Comparison of ENCODE assay signal across 8 mouse cellular contexts in the genomic region with DNA sequence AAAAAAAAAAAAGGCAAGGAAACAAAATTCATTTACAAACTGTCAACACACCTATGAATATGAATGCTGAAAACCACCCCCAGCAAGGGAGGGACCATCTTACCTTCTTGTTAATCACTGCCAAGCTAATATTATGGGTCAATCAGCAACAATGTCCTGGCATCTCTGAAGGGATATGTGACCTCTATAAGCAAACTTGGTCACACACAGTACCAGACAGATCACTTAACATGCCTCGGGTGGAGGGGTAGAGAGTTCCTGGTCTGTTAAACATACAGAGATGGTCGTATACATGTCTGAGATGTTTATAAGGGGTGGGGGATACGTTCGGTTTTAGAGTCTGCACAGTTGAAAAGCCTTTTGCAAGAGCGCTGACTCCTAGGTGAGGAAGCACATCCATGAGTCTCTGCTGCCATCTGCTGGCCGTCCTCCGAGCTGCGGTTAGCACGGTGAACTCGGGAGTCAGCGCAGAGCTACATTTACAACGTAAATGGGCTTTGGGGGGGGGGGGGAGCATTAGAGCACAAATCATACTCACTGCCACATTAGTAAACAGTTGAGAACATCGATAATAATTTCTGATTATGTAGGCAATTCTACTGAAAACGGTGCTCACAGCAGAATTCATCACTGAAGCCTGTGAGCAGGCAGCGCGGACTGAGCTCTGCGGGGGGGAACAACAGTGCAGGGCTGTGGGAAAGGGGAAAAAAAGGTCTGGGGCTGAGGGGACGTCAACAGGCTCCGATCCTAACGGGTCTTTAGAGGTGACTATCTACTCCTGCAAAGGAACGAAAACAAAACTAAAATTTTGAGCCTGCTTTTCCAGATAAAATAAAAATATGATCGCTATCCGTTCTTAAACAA.
DNase-seq lines count a peak whose midpoint lies in the region; ATAC-seq and TF ChIP-seq lines count a peak whose summit lies in the region.

No protein-coding gene starts in this region.

- DNase-seq in G1E (ENCODE audit: low spot score), result peak; percentile 34
- peak; percentile 44 for DNase-seq in cerebellum, adult 11-12 months
- DNase-seq in forelimb bud, embryonic 11.5 days (ENCODE audit: low read depth, low spot score), result peak; percentile 90
- peak; percentile 83 for DNase-seq in layer of hippocampus, adult 9-10 months (ENCODE audit: low spot score)
- DNase-seq in lung, postnatal 10 days, result peak; percentile 89
- DNase-seq in ovary, postnatal 36 days (ENCODE audit: low spot score), result peak; percentile 84
- peak; percentile 64 to 76 for DNase-seq in thymus, postnatal 36 days

- no peaks in the 10 kb centered on the region for H3K36me3 ChIP-seq in G1E (replicated peaks)

- no peaks in the 10 kb centered on the region for H3K9me3 ChIP-seq in G1E (replicated peaks)

- peak; percentile 89 for TF ChIP-seq CTCF in G1E (IDR thresholded peaks at IDR 0.05; ENCODE audit: low read depth, low read length)

- no peaks in the 10 kb centered on the region for H3K4me1 ChIP-seq in G1E (ENCODE audit: insufficient read depth, low read depth, low read length)

- H3K4me3 ChIP-seq in G1E (ENCODE audit: low read depth, low read length), result no peak overlapping the region

- ATAC-seq in G1E (ENCODE audit: extremely low read depth, insufficient number of reproducible peaks, low FRiP score, poor library complexity, severe bottlenecking), result peak; percentile 49; the same call in 1 of the 2 replicates
- peak; percentile 85 to 98 for ATAC-seq in hematopoietic stem cell, adult 5-6 weeks (replicated peaks in 1 of 2; ENCODE audit: insufficient read depth in 1 of 2, low FRiP score in 2 of 2, low TSS enrichment in 1 of 2, low read depth in 1 of 2, poor library complexity in 2 of 2, severe bottlenecking in 2 of 2)

- H3K27me3 ChIP-seq in G1E (ENCODE audit: insufficient read depth, low read length), result no peaks in the 10 kb centered on the region

Comparison
In these comparisons a context has a peak if more than half of its experiments do, and no peak if none do; other contexts are left out.
1. DNase-seq: peak in every context shown above with its lines; median percentile 90 in forelimb bud, embryonic 11.5 days; 89 in lung, postnatal 10 days; 84 in ovary, postnatal 36 days; 83 in layer of hippocampus, adult 9-10 months; 70 in thymus, postnatal 36 days; 44 in cerebellum, adult 11-12 months; 34 in G1E.